Mouse (Mus musculus): ENCODE measurements around the gene Slc38a4. TPM values are rescaled to one million over a fixed set of nuclear protein-coding genes. Genes with fewer than 3 reads are reported as not detected.

Gene Slc38a4
- polyA plus RNA-seq, 1 experiment from 2014 or later, result 56.1 TPM

DNA sequence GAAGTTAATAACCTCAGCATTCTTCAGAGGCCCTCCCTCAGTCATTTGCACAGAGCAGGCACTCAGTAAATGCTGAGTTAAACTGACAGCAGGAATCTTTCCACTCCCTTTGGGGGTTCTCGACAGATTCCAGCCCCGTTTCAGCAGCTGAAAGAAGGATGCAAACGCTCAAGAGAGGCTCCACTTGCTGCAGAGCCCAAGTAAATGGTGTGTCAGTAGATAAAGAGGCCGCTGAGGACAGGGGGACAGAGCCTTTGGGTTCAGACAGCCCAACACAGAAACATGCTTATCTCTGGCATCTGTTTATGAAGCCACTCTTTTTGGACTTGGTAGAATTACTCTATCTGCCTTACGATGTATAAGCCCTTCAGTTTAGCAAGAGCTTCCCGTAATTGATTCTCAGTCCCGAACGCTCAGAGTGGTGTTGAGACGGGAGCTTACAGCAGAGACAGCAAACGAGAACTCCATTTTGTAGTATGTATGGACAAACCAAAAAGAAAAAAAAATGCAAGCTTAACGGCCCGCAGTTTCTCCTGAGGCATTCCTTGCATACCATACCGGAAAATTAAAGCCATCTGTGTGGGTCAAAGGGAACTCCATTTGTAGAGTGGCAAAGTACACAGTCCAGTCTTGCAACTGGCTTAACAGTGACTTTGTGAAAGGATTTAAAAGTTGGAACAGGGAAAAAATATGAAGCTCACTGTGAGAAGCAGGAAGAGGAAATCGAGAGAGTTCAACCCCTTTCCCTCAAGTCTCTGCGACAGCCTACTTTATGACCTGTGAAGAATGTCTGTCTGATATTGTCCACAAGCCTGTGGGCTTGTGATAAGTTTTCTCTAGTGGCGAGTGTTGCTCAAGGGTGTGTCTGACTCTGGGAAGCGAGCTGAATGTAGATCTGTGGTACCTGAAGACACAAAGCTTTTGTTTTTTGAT is 55.2 kb downstream of the Slc38a4 start:
- no peaks in the 10 kb centered on the region for H3K9me3 ChIP-seq (replicated peaks)
- H3K9ac ChIP-seq, result no peak overlapping the region
- ATAC-seq (ENCODE audit: insufficient number of reproducible peaks, low FRiP score, low TSS enrichment, low read depth), result peak; percentile 71; the same call in 1 of the 2 replicates
- no peaks in the 10 kb centered on the region for H3K27me3 ChIP-seq
- H3K4me1 ChIP-seq, result peaks cover 48% of the 10 kb centered on the region
- WGBS, result 9% methylated on average over 17 of the region's 17 CpGs
- H3K36me3 ChIP-seq, result no peaks in the 10 kb centered on the region
- peak overlapping the region; percentile 90 for H3K27ac ChIP-seq (replicated peaks)
- H3K4me3 ChIP-seq (replicated peaks), result no peak overlapping the region
- 0 out of 2 replicates have a peak overlapping the region, but pooled peaks have one; percentile 24 for H3K4me2 ChIP-seq (replicated peaks)

DNA sequence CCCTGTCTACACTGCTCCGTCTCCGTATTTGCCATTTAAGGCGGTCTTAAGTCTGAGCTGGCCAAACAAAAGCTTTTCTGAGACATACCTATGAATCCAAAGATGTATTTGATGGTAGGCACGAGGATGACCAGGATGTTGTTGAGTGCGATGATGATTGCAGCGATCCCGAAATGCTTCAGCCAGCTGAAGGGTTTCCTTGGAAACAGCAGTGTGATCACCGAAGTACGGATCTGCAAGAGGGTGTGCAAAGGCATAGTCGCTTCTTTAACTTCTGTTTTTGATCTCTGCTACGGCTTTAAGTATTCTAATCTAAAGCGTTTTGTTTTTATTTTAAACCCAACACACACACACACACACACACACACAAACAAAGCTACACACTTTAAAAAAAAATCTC is 56.4 kb downstream of the Slc38a4 start:
- H3K4me3 ChIP-seq (replicated peaks), result no peak overlapping the region
- WGBS, result 72% methylated on average over 12 of the region's 12 CpGs
- no peaks in the 10 kb centered on the region for H3K36me3 ChIP-seq
- peaks cover 46% of the 10 kb centered on the region for H3K4me1 ChIP-seq
- H3K9ac ChIP-seq, result no peak overlapping the region
- no peak overlapping the region for H3K4me2 ChIP-seq (replicated peaks)
- H3K27ac ChIP-seq (replicated peaks), result peak overlapping the region; percentile 90
- no peaks in the 10 kb centered on the region for H3K27me3 ChIP-seq
- no peak for ATAC-seq (ENCODE audit: insufficient number of reproducible peaks, low FRiP score, low TSS enrichment, low read depth)
- no peaks in the 10 kb centered on the region for H3K9me3 ChIP-seq (replicated peaks)

DNA sequence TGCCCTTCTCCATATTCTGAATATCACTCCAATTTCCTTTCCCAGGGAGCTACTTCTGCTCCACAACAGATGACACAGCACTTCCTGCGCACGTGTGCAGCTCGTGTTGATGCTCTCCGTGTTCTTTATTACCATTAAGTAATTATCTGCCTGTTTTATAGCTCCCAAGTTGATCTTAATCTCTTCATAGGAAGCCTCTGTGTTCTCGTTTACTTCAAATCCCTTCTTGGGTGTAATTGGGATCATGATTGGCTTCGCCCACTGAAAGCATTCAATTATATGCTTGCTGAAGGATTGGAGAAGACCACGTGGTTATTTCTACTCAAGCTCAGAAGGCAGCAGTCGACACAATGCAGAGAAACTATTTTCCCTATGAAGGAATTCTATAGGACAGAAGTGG is 70.1 kb downstream of the Slc38a4 start:
- H3K27me3 ChIP-seq, result no peaks in the 10 kb centered on the region
- WGBS, result 46% methylated on average over 8 of the region's 8 CpGs
- no peaks in the 10 kb centered on the region for H3K9me3 ChIP-seq (replicated peaks)
- H3K27ac ChIP-seq (replicated peaks), result no peak overlapping the region
- no peak overlapping the region for H3K4me2 ChIP-seq (replicated peaks)
- H3K9ac ChIP-seq, result no peak overlapping the region
- no peak for ATAC-seq (ENCODE audit: insufficient number of reproducible peaks, low FRiP score, low TSS enrichment, low read depth)
- H3K4me3 ChIP-seq (replicated peaks), result no peak overlapping the region
- no peaks in the 10 kb centered on the region for H3K36me3 ChIP-seq
- H3K4me1 ChIP-seq, result no peaks in the 10 kb centered on the region

DNA sequence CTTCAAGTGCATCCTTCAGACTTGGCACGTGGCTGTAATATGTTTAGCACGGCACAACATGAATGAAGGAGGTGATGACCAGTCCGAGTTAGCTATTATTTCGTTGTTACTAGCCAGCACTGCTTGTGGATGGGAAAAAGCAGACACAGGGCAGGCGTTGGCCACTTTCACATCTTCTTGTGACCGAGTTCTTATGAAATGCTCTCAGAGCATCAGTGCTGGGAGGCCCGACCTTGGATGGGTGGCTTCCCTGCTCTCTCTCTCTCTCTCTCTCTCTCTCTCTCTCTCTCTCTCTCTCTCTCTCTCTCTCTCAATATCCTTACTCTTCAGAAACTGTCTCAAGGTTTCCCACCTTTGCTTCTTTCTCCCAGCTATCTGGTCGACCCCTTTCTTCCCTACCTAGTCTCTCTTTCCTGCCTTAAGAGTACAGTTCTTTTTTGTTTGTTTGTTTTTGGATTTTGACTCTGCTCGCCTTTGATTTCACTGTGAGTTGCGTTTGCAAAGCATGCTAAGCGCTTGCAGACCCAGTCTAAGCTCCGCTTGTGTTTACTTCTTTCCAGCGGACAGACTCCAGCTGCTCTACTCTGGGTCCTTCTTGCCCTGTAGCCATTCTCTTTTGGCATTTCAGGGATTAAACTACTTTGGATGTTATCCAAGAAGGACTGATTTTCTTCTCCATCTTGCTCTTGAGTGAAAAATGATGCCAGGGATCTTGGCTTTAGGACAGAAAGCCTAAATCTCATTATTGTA is 72.0 kb downstream of the Slc38a4 start:
- H3K27ac ChIP-seq (replicated peaks), result 0 out of 2 replicates have a peak overlapping the region, but pooled peaks have one; percentile 39
- 65% methylated on average over 13 of the region's 13 CpGs for WGBS
- no peaks in the 10 kb centered on the region for H3K36me3 ChIP-seq
- H3K9ac ChIP-seq, result no peak overlapping the region
- H3K4me1 ChIP-seq, result no peaks in the 10 kb centered on the region
- H3K9me3 ChIP-seq (replicated peaks), result no peaks in the 10 kb centered on the region
- no peak for ATAC-seq (ENCODE audit: insufficient number of reproducible peaks, low FRiP score, low TSS enrichment, low read depth)
- H3K4me3 ChIP-seq (replicated peaks), result no peak overlapping the region
- no peak overlapping the region for H3K4me2 ChIP-seq (replicated peaks)
- no peaks in the 10 kb centered on the region for H3K27me3 ChIP-seq

DNA sequence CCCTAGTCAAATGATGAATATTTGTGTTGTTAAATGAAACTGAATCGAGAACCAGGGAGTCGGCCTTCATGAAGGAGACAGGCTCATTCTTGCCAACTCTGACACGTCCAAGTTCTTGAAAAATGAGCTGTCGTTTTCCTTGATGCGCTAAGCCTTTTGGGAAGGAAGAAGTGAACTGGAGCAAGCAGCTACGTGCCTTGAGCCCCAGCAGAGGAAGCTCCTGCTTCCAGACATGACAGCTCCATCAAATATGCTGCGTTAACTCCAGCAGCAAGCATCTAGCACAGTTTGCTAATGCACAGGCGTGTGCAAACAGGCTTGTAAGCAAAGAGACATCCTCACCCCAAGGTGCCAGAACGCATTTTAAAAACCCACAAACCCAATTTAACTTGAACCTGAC is 80.6 kb downstream of the Slc38a4 start:
- Histone ChIP-seq H3K27ac (replicated peaks) (peak overlapping the region; percentile 3; the same call in 1 of the 2 replicates), H3K4me3 (replicated peaks) (no peak overlapping the region), H3K27me3 (no peaks in the 10 kb centered on the region), H3K9me3 (replicated peaks) (no peaks in the 10 kb centered on the region), H3K4me2 (replicated peaks) (no peak overlapping the region), H3K4me1 (no peaks in the 10 kb centered on the region), H3K36me3 (no peaks in the 10 kb centered on the region), H3K9ac (no peak overlapping the region)
- 59% methylated on average over 9 of the region's 9 CpGs for WGBS
- peak; percentile 24; the same call in 1 of the 2 replicates for ATAC-seq (ENCODE audit: insufficient number of reproducible peaks, low FRiP score, low TSS enrichment, low read depth)

- WGBS, result 86% methylated on average over 5 of the region's 5 CpGs
- no peak overlapping the region for H3K27ac ChIP-seq (replicated peaks)
Measured at GRCm38 (mm10) chr15:96974131-96974530, 81.6 kb downstream of the Slc38a4 start.

DNA sequence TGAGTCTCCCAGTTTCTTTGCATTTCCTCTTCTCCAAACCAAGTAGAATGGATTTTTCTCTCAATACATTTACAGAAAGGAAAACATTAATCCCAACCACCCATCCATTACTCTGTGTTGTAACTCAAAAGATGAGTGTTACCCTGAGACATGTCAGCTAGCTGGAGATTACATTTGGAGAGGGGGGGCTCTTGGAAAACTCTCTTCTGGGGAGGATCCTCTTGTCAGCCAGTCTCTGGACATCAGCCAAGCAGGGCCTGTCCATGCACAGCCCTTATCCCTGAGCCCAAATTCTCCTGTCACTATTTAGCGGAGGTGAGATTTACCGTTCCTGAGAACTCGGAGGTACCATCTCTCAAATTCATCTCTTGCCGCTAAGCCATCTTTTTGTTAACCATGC is 82.4 kb downstream of the Slc38a4 start:
- H3K27ac ChIP-seq (replicated peaks), result no peak overlapping the region
- WGBS, result 70% methylated on average over 4 of the region's 4 CpGs
- no peak for ATAC-seq (ENCODE audit: insufficient number of reproducible peaks, low FRiP score, low TSS enrichment, low read depth)
- H3K9ac ChIP-seq, result no peak overlapping the region
- no peaks in the 10 kb centered on the region for H3K27me3 ChIP-seq
- no peak overlapping the region for H3K4me2 ChIP-seq (replicated peaks)
- H3K4me1 ChIP-seq, result no peaks in the 10 kb centered on the region
- H3K9me3 ChIP-seq (replicated peaks), result no peaks in the 10 kb centered on the region
- no peaks in the 10 kb centered on the region for H3K36me3 ChIP-seq
- no peak overlapping the region for H3K4me3 ChIP-seq (replicated peaks)

More at GRCm38 (mm10) chr15:96974131-96974530, 81.6 kb downstream of the Slc38a4 start:
- no peak overlapping the region for H3K4me2 ChIP-seq (replicated peaks)
- H3K4me1 ChIP-seq, result no peaks in the 10 kb centered on the region
- no peaks in the 10 kb centered on the region for H3K9me3 ChIP-seq (replicated peaks)
- H3K4me3 ChIP-seq (replicated peaks), result no peak overlapping the region
- H3K9ac ChIP-seq, result no peak overlapping the region
- no peaks in the 10 kb centered on the region for H3K36me3 ChIP-seq
- no peak for ATAC-seq (ENCODE audit: insufficient number of reproducible peaks, low FRiP score, low TSS enrichment, low read depth)
- no peaks in the 10 kb centered on the region for H3K27me3 ChIP-seq

- 86% methylated on average over 3 of the region's 3 CpGs for WGBS
- no peak overlapping the region for H3K4me2 ChIP-seq (replicated peaks)
- no peaks in the 10 kb centered on the region for H3K9me3 ChIP-seq (replicated peaks)
- 0 out of 2 replicates have a peak overlapping the region, but pooled peaks have one; percentile 23 for H3K27ac ChIP-seq (replicated peaks)
- H3K36me3 ChIP-seq, result no peaks in the 10 kb centered on the region
- no peaks in the 10 kb centered on the region for H3K4me1 ChIP-seq
- H3K4me3 ChIP-seq (replicated peaks), result no peak overlapping the region
- no peaks in the 10 kb centered on the region for H3K27me3 ChIP-seq
- H3K9ac ChIP-seq, result no peak overlapping the region
- no peak for ATAC-seq (ENCODE audit: insufficient number of reproducible peaks, low FRiP score, low TSS enrichment, low read depth)
Measured at GRCm38 (mm10) chr15:96972706-96973274, 83.0 kb downstream of the Slc38a4 start.

DNA sequence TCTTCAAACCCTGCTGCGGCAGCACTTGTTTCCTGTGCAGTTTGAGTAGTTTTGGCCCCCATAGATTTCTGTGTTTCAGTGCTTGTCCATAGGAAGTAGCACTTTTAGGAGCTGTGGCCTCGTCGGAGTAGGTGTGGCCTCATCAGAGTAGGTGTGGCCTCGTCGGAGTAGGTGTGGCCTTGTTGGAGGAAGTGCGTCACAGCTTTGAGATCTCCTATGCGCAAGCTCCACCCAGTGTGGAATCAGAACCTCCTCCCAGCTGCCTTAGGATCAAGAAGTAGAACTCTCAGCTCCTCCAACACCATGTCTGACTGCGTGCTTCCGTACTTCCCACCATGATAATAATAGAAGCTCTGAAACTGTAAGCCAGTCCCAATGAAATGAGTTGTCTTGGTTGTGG is 83.8 kb downstream of the Slc38a4 start:
- no peak overlapping the region for H3K9ac ChIP-seq
- no peaks in the 10 kb centered on the region for H3K4me1 ChIP-seq
- no peaks in the 10 kb centered on the region for H3K36me3 ChIP-seq
- WGBS, result 88% methylated on average over 9 of the region's 9 CpGs
- ATAC-seq (ENCODE audit: insufficient number of reproducible peaks, low FRiP score, low TSS enrichment, low read depth), result no peak
- no peaks in the 10 kb centered on the region for H3K9me3 ChIP-seq (replicated peaks)
- no peaks in the 10 kb centered on the region for H3K27me3 ChIP-seq
- H3K4me2 ChIP-seq (replicated peaks), result no peak overlapping the region
- no peak overlapping the region for H3K4me3 ChIP-seq (replicated peaks)
- H3K27ac ChIP-seq (replicated peaks), result no peak overlapping the region

DNA sequence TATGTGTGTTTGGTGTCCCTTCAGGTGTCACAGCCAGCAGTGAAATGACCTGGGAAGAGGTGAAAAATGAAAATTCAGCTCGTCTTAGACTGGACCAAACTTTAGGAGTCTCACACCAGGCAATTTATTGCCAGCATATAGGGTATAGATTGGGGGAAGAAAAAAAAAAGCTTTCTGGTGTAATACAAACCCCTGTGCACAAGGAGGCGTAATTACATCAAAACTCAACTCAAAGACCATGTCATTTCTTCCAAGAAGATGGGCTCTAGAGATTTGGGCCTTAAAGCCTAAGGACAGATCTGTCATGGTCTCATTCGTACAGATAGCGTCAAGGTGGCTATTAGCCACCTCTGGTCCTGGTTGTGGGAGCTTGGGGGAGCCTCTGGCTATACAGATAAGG is 86.0 kb downstream of the Slc38a4 start:
- Histone ChIP-seq H3K9ac (no peak overlapping the region), H3K4me2 (replicated peaks) (no peak overlapping the region), H3K4me1 (no peaks in the 10 kb centered on the region), H3K27me3 (no peaks in the 10 kb centered on the region), H3K27ac (replicated peaks) (no peak overlapping the region), H3K9me3 (replicated peaks) (no peaks in the 10 kb centered on the region), H3K4me3 (replicated peaks) (no peak overlapping the region), H3K36me3 (no peaks in the 10 kb centered on the region)
- WGBS, result 69% methylated on average over 4 of the region's 4 CpGs
- ATAC-seq (ENCODE audit: insufficient number of reproducible peaks, low FRiP score, low TSS enrichment, low read depth), result no peak

GRCm38 (mm10) chr15:96968741-96969140 is 87.0 kb downstream of the Slc38a4 start:
- Histone ChIP-seq H3K4me2 (replicated peaks) (no peak overlapping the region), H3K27ac (replicated peaks) (no peak overlapping the region), H3K36me3 (no peaks in the 10 kb centered on the region), H3K27me3 (no peaks in the 10 kb centered on the region), H3K9me3 (replicated peaks) (no peaks in the 10 kb centered on the region), H3K4me3 (replicated peaks) (no peak overlapping the region), H3K9ac (no peak overlapping the region), H3K4me1 (no peaks in the 10 kb centered on the region)
- WGBS, result 73% methylated on average over 11 of the region's 11 CpGs
- no peak for ATAC-seq (ENCODE audit: insufficient number of reproducible peaks, low FRiP score, low TSS enrichment, low read depth)

Measured in embryonic facial prominence, embryonic 15.5 days (tissue).